Mouse (Mus musculus) macrophage (primary cell): ENCODE measurements around the gene Svop. TPM values are rescaled to one million over a fixed set of nuclear protein-coding genes. Genes with fewer than 3 reads are reported as not detected.

Source experiments
- H3K27ac ChIP-seq: fragments of 350-480 bp; formaldehyde crosslinking; 2 replicates; pipeline ENCODE4 v1.9.0; 2021
- H3K36me3 ChIP-seq: fragments of 350-480 bp; formaldehyde crosslinking; 2 replicates; pipeline ENCODE4 v1.9.0; 2021; ENCODE audit errors: inconsistent target
- H3K4me3 ChIP-seq: fragments of 350-480 bp; formaldehyde crosslinking; 2 replicates; pipeline ENCODE4 v1.9.0; 2021; ENCODE audit errors: inconsistent target
- H3K79me2 ChIP-seq: fragments of 350-480 bp; formaldehyde crosslinking; 2 replicates; pipeline ENCODE4 v1.9.0; 2021; ENCODE audit errors: inconsistent target
- WGBS: methylation state at CpG from one replicate; pipeline ENCODE4 v1.1.7; 2026; ENCODE audit warnings: inconsistent platforms; ENCODE audit not compliant: missing documents; 5-methylcytosine and 5-hydroxymethylcytosine counted together
- polyA plus RNA-seq: library from polyadenylated mRNA; stranded (reverse); fragments of 250-400 nt; gene quantifications from 3 replicates; pipeline ENCODE4 v1.2.4, GENCODE M21; 2018; ENCODE audit warnings: inconsistent platforms

Svop gene
- polyA plus RNA-seq, 1 experiment from 2014 or later: not detected

DNA sequence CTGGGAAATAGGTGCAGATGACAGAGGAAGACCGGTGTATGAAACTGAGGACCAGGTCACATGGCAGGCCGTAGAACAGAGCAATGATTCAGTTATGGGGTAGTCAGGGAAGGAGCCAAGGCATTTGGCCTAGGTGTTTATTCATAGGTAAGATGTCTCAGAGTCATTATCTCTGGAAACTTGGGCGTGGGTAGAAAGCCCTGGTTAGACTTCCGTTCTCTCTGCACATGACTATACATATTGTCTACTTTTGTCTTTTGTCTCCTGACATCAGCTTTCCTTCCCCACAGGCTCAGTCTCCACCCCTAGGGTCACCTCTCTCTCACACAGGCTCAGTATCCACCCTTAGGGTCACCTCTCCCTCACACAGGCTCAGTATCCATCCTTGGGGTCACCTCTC is 47.6 kb downstream of the Svop start:
- WGBS: 73% methylated on average over 4 of the region's 4 CpGs
- no peak overlapping the region for H3K27ac ChIP-seq
- no peaks in the 10 kb centered on the region for H3K36me3 ChIP-seq
- H3K4me3 ChIP-seq: no peak overlapping the region
- H3K79me2 ChIP-seq: no peaks in the 10 kb centered on the region

DNA sequence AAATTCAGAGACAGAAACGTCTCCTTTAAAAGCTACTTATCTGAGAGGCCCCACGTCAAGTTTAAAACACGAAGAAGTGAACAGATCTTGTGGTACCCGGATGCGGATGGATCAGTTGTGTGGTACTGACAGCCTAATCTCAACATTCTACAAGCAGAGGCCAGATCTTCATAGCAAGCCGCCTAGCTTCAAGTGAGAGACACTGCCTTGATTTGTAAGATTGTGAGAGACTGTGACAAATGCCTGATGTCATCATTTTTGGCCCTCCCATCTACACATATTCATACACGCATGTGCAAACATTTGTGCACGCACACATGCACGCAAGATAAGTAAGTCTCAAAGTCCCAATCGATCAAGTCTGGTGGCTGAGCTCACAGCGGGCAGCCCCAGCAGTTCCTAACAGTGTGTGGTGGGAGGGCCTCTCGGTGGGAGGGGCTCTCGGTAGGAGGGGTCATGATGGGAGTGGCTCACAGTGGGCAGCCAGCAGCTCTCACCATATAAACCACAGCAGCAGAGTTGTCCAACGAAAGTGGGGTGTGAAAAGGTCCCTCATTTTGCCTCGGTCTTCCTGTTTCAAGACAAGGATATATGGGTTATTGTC is 49.9 kb downstream of the Svop start:
- no peak overlapping the region for H3K27ac ChIP-seq
- H3K79me2 ChIP-seq: no peaks in the 10 kb centered on the region
- WGBS: 22% methylated on average over 15 of the region's 15 CpGs
- H3K36me3 ChIP-seq: no peaks in the 10 kb centered on the region
- no peak overlapping the region for H3K4me3 ChIP-seq

DNA sequence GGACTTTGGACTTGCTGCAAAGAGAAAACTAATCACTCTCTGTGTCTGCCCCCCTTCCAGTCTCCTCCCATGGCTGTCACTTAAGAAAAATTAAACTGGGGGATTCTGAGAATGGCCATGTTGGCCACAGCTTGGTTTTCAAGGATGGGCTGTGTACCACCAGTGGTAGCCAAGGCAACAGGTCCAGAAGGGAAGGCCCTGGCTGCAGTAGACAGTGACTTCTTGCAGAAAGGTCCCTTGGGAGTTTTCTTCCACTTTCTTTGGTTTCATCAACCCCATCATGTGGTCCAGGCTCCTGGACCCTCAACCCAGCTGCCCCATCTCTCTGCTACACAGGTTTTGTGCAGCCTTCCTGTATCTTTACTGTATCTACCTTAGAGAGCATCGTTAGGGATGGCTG is 50.5 kb downstream of the Svop start:
- WGBS: 72% methylated on average over 1 of the region's 1 CpGs
- Histone ChIP-seq H3K27ac (no peak overlapping the region), H3K79me2 (no peaks in the 10 kb centered on the region), H3K4me3 (no peak overlapping the region), H3K36me3 (no peaks in the 10 kb centered on the region)

DNA sequence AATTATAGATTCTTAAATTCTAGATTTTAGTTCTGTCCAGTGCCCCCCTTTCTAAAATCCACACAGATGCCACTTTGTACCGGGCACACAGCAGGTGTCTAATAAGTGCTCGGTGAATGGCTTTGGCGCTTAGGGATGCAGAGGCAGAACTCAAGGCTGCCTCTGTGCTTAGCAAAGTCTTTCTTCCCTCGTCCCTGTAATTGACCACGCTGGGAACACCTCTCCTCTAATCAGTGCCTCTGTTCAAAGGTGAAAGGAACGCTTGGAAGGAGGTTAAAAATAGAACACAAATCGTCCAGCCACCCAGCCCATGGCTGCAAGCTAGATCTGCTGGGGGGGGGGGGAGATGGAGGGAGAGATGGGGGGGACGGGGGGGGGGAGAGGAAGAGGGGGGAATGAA is 50.9 kb downstream of the Svop start:
- 51% methylated on average over 6 of the region's 8 CpGs for WGBS
- no peak overlapping the region for H3K4me3 ChIP-seq
- H3K79me2 ChIP-seq: no peaks in the 10 kb centered on the region
- no peak overlapping the region for H3K27ac ChIP-seq
- no peaks in the 10 kb centered on the region for H3K36me3 ChIP-seq

DNA sequence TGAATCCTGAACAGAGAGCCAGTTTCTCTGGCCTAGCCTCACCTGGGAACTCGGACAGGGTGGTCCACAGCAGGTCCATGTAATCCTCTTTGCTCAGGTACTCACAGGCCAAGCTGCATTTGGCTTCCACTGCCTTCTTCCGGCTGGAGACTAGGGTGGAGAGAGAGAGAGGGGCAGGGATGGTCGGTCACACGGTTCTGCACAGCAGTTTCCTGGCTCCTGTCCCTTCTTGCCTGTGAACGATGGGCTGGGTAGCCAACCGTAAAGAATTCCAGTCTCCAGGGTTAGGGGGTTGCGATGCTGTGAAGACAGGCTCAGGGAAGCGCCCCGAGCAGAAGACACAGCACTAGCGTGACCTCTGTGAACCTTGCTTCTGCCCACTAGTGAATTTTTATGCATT is 56.3 kb downstream of the Svop start:
- Histone ChIP-seq H3K27ac (no peak overlapping the region), H3K36me3 (no peaks in the 10 kb centered on the region), H3K79me2 (no peaks in the 10 kb centered on the region), H3K4me3 (no peak overlapping the region)
- WGBS: 70% methylated on average over 10 of the region's 10 CpGs

DNA sequence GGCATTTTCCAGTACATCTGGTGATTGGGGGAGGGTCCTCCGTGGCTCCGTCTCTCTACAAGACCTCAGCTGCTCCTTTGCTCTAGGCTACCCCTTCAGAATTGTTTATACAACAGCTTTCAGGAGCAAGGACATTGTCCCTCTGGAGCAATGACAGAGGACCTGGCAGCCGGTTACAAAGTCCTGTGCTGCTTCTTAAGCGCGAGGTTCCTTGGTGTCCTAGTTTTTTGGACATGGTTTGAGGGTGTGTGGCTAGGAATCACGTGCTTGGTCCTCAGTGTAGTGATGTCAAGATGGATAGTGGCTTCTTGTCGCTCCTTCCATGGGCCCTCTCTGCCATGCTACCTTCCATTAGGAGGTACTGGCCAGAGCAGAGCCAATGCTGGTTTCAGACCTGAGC is 57.0 kb downstream of the Svop start:
- Histone ChIP-seq H3K79me2 (no peaks in the 10 kb centered on the region), H3K27ac (no peak overlapping the region), H3K4me3 (no peak overlapping the region), H3K36me3 (no peaks in the 10 kb centered on the region)
- 76% methylated on average over 7 of the region's 7 CpGs for WGBS

DNA sequence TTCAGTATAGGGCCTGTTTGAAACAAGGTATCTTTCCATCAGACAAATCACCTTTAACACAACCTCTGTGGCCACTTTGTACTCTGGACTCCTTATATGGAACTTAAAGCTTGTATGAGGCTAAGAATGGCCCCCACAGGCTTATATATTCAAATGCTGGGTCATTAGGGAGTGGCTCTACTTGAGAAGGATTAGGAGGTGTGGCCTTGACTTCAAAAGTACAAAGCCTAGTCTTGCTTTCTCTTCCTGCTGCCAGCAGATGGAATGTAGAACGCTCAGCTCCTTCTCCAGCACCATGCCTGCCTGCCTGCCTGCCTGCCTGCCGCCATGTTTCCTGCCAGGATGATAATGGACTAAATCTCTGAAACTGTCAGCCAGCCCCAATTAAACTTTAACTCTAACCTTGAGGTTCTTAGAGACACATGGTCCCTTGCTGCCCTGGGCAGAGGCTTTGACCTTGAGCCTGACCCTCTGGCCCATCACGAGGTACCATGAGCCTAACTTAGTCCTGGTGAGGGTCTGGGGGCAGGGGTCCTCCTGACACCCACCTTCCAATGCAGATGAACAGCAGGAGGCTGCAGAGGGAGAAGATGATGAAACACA is 59.1 kb downstream of the Svop start:
- H3K27ac ChIP-seq: no peak overlapping the region
- no peaks in the 10 kb centered on the region for H3K79me2 ChIP-seq
- no peak overlapping the region for H3K4me3 ChIP-seq
- 95% methylated on average over 3 of the region's 3 CpGs for whole genome bisulfite sequencing
- no peaks in the 10 kb centered on the region for H3K36me3 ChIP-seq

DNA sequence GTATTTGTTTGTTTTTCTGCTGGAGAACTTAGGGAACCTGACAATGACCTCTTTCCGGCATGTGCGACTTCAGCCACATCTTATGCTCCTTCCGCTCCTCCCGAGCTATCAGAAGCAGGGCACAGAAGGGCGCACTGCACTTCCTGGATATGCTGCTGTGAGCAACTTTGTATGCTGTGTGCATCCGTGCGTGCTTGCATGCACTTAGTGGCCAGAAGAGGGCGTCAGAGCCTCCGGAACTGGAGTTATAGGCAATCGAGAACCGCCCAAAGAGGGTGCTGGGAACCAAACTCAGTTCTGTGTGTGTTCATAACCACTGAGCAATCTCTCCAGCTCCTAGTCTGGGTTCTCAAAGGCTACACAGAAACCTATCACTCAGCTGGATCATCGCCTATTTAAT is 60.7 kb downstream of the Svop start:
- Histone ChIP-seq H3K4me3 (no peak overlapping the region), H3K27ac (no peak overlapping the region), H3K36me3 (no peaks in the 10 kb centered on the region), H3K79me2 (no peaks in the 10 kb centered on the region)
- 82% methylated on average over 12 of the region's 12 CpGs for WGBS

DNA sequence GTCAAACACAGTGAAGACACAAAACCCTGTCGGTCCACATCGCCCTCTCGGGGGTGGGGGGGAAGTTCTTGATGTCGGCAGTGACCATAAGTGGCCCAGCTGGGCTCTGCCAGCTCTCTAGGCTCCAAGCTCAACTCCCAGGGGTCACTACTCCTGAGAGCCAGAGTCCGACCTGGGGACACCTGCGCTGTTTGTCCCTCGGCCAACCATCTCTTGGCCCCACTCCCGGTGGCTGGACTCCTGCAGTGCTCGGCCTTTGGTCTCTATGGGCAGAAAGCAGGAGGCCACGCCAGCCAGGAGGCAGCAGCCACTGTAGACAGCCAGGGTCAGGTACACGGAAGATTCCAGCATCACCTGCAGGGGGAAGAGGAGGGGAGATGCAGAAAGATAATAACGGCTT is 63.3 kb downstream of the Svop start:
- no peaks in the 10 kb centered on the region for H3K36me3 ChIP-seq
- H3K79me2 ChIP-seq: no peaks in the 10 kb centered on the region
- 93% methylated on average over 12 of the region's 12 CpGs for WGBS
- no peak overlapping the region for H3K27ac ChIP-seq
- H3K4me3 ChIP-seq: no peak overlapping the region

DNA sequence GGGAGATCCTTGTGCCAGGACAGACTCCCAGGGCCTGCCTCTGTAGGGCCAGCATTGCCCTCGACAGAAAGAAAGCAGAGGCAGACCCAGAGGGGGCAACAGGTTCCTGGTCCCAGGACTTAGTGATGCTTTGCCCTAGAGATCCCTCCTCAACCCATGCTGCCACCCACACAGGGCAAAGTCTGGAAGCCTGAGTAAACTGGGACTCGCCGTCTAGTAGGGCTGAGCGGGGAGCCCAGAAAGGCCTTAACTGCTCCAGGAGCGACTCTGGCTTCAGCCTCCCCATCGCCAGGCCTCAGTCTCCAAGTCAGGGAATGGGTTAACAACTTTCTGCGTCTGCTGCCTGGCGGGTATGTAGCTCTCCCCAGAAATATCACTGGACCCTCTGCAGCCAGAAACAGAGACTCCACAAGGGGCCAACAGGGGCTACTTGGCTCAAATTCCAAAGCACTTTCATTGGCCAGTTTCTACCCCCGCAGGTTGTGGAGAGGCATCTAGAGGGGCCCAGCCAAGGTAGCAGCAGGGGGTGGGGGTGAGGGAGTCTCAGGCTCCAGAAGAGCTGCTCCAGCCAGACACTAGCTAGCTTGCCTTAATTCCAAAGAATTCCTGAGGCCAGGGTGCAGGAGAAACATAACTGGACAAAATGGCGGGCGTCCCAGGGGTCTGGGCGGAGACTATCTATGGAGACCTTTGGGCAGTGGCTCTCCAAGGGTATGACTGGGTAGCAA is 64.0 kb downstream of the Svop start:
- H3K4me3 ChIP-seq: no peak overlapping the region
- H3K27ac ChIP-seq: no peak overlapping the region
- H3K79me2 ChIP-seq: no peaks in the 10 kb centered on the region
- 84% methylated on average over 12 of the region's 12 CpGs for WGBS
- H3K36me3 ChIP-seq: no peaks in the 10 kb centered on the region

DNA sequence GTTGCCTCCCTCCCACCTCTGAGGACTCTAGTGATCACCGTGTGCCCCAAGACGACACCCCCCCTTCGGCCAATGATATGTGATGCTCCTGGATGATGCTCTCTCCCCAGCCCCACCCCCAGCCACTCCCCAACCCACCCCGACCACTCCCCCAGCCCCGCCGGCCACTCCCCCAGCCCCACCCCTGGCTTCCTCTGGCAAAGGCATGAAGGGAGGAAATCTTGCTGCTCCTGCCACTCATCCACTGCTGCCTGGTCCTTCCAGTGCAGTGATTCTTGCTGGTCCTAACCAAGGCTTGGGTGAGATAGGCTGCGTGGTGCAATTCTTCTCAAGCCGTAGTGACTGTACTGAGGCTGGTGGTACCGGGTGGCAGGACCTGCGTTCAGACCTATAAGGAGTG is 66.5 kb downstream of the Svop start:
- Histone ChIP-seq H3K36me3 (no peaks in the 10 kb centered on the region), H3K79me2 (no peaks in the 10 kb centered on the region), H3K27ac (no peak overlapping the region), H3K4me3 (no peak overlapping the region)
- WGBS: 19% methylated on average over 7 of the region's 10 CpGs

DNA sequence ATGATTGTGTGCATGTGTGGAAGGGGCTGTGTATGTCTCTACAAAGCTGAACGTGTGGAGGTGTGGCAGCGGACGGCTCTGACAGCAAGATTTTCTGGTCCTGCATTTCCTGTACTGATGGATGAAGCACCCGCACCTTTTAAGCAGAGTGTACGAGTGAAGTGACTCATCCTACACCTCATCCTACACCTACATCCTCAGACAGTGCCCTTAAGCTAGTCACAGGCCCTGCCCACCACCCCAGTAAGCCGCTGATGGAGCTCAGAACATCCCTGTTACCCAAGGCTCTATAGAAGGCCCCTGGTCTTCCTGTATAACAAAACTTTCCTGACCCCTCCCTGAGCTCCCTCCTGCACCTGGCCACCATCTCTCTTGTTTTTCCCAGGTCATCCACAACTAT is 67.0 kb downstream of the Svop start:
- whole genome bisulfite sequencing: 50% methylated on average over 6 of the region's 6 CpGs
- H3K79me2 ChIP-seq: no peaks in the 10 kb centered on the region
- no peaks in the 10 kb centered on the region for H3K36me3 ChIP-seq
- no peak overlapping the region for H3K27ac ChIP-seq
- no peak overlapping the region for H3K4me3 ChIP-seq

DNA sequence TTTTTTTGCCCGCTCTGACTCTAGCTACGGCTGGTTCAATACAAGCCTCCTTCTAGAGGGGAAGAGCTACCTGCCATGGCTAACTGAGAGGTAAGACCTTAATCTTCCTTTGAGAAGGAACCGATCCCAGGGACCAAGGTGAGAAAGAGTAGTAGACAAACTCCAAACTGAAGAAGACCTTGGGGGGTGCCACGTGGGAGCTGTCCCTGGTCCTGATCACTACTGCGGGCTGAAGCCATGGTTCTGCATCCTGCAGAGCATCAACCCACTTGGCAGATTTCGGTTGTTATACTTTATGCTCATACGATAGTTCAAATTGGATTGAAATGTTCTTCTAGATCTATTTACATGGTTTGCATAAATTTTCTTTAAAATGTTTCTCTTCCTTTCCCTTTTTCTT is 76.2 kb downstream of the Svop start:
- Histone ChIP-seq H3K27ac (no peak overlapping the region), H3K36me3 (no peaks in the 10 kb centered on the region), H3K79me2 (no peaks in the 10 kb centered on the region), H3K4me3 (no peak overlapping the region)
- WGBS: 71% methylated on average over 7 of the region's 7 CpGs

DNA sequence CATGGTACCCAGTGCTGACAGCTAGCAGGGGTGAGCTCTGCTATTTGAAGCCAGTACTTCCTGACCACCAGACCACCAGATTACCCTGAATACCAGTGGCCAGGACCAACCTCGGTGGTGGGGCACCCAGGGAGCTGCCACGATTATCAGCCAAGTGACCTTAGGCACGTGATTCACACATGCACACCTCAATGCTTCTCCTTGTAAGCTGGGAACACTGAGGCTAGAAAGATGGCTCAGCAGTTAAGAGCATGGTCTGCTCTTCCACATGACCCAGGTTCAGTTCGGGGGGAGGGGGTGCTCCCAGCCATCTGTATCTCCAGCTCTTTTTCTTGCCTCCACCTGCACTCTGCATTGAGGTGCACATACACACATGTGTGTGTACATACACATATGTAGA is 82.3 kb downstream of the Svop start:
- Histone ChIP-seq H3K27ac (no peak overlapping the region), H3K36me3 (no peaks in the 10 kb centered on the region), H3K4me3 (no peak overlapping the region), H3K79me2 (no peaks in the 10 kb centered on the region)
- 50% methylated on average over 4 of the region's 4 CpGs for WGBS

DNA sequence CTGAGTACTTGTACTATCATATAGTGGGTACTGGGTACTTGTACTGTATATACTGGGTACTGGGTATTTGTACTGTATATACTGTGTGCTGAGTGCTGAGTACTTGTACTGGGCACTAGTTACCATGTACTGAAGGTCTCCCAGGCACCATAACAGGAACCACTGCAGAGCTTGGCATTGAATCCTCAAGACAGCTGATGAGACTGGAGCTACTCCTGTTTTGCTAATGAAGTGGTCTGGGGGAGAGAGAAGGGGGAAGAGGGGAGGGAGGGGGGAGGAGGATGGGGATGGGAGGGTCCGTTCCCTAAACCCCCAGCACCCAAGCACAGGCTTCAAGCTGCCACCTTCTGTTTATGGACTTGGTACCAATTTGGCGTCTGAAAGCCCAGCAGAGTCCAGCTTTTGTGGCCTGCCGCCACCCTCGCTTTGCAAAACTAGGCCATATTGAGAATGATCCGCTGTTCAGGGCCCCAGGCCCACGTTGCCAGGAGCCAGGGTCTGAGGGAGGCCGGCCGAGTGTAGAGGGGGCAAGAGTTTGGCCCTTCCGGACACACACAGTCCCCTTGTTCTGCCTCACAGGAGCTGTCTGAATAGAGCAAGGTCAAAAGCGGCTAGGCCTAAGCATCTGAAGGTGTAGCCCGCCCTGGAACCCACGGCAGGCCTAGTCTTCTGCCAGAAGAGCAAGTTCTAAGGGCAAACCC is 83.5 kb downstream of the Svop start:
- 89% methylated on average over 11 of the region's 12 CpGs for WGBS

More for the DNA sequence above, 83.5 kb downstream of the Svop start:
- Histone ChIP-seq H3K36me3 (no peaks in the 10 kb centered on the region), H3K4me3 (no peak overlapping the region), H3K79me2 (no peaks in the 10 kb centered on the region), H3K27ac (no peak overlapping the region)
